Mouse (Mus musculus): ENCODE results near the gene Ccdc60. TPM values are rescaled to one million over a fixed set of nuclear protein-coding genes. Genes with fewer than 3 reads are reported as not detected.

Gene Ccdc60
- polyA plus RNA-seq, 1 experiment, result 0.38 TPM

DNA sequence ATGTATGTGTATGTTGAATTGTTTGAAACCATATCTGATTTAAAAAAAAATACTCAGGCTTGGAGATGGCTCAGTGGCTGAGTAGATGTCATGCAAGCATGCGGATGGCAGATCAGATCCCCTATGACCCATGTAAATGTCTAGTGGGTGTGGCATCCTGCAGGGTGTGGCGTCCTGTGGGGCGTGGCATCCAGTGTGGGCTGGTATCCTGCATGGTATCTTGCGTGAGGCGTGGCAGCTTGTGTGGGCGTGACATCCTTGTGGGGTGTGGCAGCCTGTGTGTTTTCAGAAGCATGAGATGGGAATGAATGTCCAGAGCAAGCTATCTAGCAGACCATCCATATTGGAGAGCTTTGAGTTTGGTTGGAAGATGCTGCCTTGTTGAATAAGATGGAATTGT lies 36.6 kb downstream of the Ccdc60 start:
- TF ChIP-seq POLR2A (IDR thresholded peaks at IDR 0.05; ENCODE audit: borderline replicate concordance, insufficient read depth, low read length) (no peak), CTCF (IDR thresholded peaks at IDR 0.05; ENCODE audit: borderline replicate concordance, insufficient read depth, low read depth, low read length) (no peak)
- Histone ChIP-seq H3K4me1 (ENCODE audit: control insufficient read depth, insufficient read depth, low read length) (no peaks in the 10 kb centered on the region), H3K27me3 (ENCODE audit: control insufficient read depth, insufficient read depth, low read length) (no peaks in the 10 kb centered on the region), H3K4me3 (replicated peaks; ENCODE audit: insufficient read depth, low read depth, low read length) (no peak overlapping the region), H3K27ac (ENCODE audit: insufficient read depth, low read length) (no peak overlapping the region)
- 80% methylated on average over 6 of the region's 6 CpGs for WGBS
- DNase-seq, result no peak

DNA sequence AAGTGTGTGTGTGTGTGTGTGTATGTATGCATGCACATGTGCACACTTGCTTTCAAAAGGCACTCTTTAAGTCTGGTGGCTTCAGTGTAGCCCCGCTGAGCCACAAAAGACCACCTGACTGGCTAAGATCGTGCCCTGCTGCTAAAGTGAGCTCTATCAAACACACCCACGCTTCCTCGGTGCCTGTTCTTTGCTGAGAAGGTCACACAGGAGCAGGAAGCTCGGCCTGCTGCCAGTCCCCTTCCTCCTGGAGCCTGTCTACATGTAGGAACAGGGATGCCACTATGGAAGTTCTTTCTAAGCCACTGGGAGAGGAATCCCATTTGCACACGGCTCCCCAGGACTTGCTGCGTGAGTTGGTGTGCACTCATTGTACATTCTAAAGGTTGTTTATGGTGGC lies 42.1 kb downstream of the Ccdc60 start:
- 85% methylated on average over 7 of the region's 7 CpGs for WGBS
- Histone ChIP-seq H3K27me3 (ENCODE audit: control insufficient read depth, insufficient read depth, low read length) (no peaks in the 10 kb centered on the region), H3K4me3 (replicated peaks; ENCODE audit: insufficient read depth, low read depth, low read length) (no peak overlapping the region), H3K27ac (ENCODE audit: insufficient read depth, low read length) (no peak overlapping the region), H3K4me1 (ENCODE audit: control insufficient read depth, insufficient read depth, low read length) (no peaks in the 10 kb centered on the region)
- TF ChIP-seq CTCF (IDR thresholded peaks at IDR 0.05; ENCODE audit: borderline replicate concordance, insufficient read depth, low read depth, low read length) (no peak), POLR2A (IDR thresholded peaks at IDR 0.05; ENCODE audit: borderline replicate concordance, insufficient read depth, low read length) (no peak)
- no peak for DNase-seq

GRCm38 (mm10) chr5:116244476-116244875 lies 44.3 kb downstream of the Ccdc60 start:
- no peak overlapping the region for H3K27ac ChIP-seq (ENCODE audit: insufficient read depth, low read length)
- no peak for DNase-seq
- no peaks in the 10 kb centered on the region for H3K4me1 ChIP-seq (ENCODE audit: control insufficient read depth, insufficient read depth, low read length)
- no peaks in the 10 kb centered on the region for H3K27me3 ChIP-seq (ENCODE audit: control insufficient read depth, insufficient read depth, low read length)
- TF ChIP-seq CTCF (IDR thresholded peaks at IDR 0.05; ENCODE audit: borderline replicate concordance, insufficient read depth, low read depth, low read length), result no peak
- TF ChIP-seq POLR2A (IDR thresholded peaks at IDR 0.05; ENCODE audit: borderline replicate concordance, insufficient read depth, low read length), result no peak
- H3K4me3 ChIP-seq (replicated peaks; ENCODE audit: insufficient read depth, low read depth, low read length), result no peak overlapping the region
- WGBS, result 62% methylated on average over 3 of the region's 3 CpGs

DNA sequence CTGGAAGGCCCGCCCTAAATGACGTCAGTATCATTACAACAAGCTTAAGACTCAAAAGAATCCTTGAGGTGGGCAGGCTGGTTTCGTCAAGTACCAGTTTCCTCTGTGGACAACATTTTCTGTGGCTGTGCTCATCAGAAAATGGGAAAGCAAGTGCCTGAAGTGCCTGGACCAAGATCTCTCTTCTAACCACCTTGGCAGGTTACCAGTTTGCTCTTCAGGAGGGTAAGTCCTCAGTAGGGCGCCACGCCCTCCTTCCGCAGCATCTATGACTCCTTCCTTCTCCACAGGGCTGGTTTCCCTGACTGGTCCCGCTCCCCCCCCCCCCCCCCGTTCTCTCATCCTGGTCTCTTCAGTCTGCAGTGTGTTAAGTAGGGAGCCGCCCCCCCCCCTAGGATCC lies 45.2 kb downstream of the Ccdc60 start:
- no peaks in the 10 kb centered on the region for H3K4me1 ChIP-seq (ENCODE audit: control insufficient read depth, insufficient read depth, low read length)
- no peak overlapping the region for H3K27ac ChIP-seq (ENCODE audit: insufficient read depth, low read length)
- WGBS, result 73% methylated on average over 9 of the region's 9 CpGs

GRCm38 (mm10) chr5:116231841-116232643 lies 56.7 kb downstream of the Ccdc60 start:
- DNase-seq, result peak; percentile 71 to 78
- Histone ChIP-seq H3K27me3 (ENCODE audit: control insufficient read depth, insufficient read depth, low read length) (no peaks in the 10 kb centered on the region), H3K4me3 (replicated peaks; ENCODE audit: insufficient read depth, low read depth, low read length) (no peak overlapping the region), H3K4me1 (ENCODE audit: control insufficient read depth, insufficient read depth, low read length) (no peaks in the 10 kb centered on the region), H3K27ac (ENCODE audit: insufficient read depth, low read length) (no peak overlapping the region)
- 29% methylated on average over 19 of the region's 19 CpGs for whole genome bisulfite sequencing
- peak; percentile 88 for TF ChIP-seq CTCF (IDR thresholded peaks at IDR 0.05; ENCODE audit: borderline replicate concordance, insufficient read depth, low read depth, low read length)
- TF ChIP-seq POLR2A (IDR thresholded peaks at IDR 0.05; ENCODE audit: borderline replicate concordance, insufficient read depth, low read length), result no peak

More for the DNA sequence above, 45.2 kb downstream of the Ccdc60 start:
- Histone ChIP-seq H3K27me3 (ENCODE audit: control insufficient read depth, insufficient read depth, low read length) (no peaks in the 10 kb centered on the region), H3K4me3 (replicated peaks; ENCODE audit: insufficient read depth, low read depth, low read length) (no peak overlapping the region)
- TF ChIP-seq POLR2A (IDR thresholded peaks at IDR 0.05; ENCODE audit: borderline replicate concordance, insufficient read depth, low read length), result no peak
- no peak for TF ChIP-seq CTCF (IDR thresholded peaks at IDR 0.05; ENCODE audit: borderline replicate concordance, insufficient read depth, low read depth, low read length)
- DNase-seq, result no peak

- Histone ChIP-seq H3K27me3 (ENCODE audit: control insufficient read depth, insufficient read depth, low read length) (no peaks in the 10 kb centered on the region), H3K27ac (ENCODE audit: insufficient read depth, low read length) (no peak overlapping the region), H3K4me3 (replicated peaks; ENCODE audit: insufficient read depth, low read depth, low read length) (no peak overlapping the region), H3K4me1 (ENCODE audit: control insufficient read depth, insufficient read depth, low read length) (no peaks in the 10 kb centered on the region)
- 61% methylated on average over 6 of the region's 6 CpGs for WGBS
- no peak for DNase-seq
- TF ChIP-seq CTCF (IDR thresholded peaks at IDR 0.05; ENCODE audit: borderline replicate concordance, insufficient read depth, low read depth, low read length) (no peak), POLR2A (IDR thresholded peaks at IDR 0.05; ENCODE audit: borderline replicate concordance, insufficient read depth, low read length) (no peak)
Observed at GRCm38 (mm10) chr5:116228414-116228813, 60.4 kb downstream of the Ccdc60 start.

DNA sequence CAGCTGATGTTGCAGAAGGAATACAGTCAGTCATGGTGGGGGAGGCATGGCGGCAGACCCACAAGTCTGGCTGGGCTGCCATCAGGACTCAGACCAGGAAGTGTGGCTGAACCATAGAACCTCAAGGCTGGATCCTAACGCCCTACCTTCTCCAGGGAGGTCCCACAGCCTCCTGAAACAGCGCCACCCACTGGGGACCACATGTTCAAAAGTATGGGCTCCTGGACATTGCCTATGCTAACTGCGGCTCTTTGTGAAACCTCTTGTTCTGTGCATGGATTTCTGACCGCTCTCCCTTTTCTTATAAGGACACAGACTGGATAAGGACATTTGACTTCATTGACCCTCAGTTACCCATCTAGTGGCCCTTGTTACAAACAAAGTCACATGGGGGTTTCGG lies 64.8 kb downstream of the Ccdc60 start:
- WGBS, result 80% methylated on average over 6 of the region's 6 CpGs
- Histone ChIP-seq H3K27me3 (ENCODE audit: control insufficient read depth, insufficient read depth, low read length) (no peaks in the 10 kb centered on the region), H3K4me1 (ENCODE audit: control insufficient read depth, insufficient read depth, low read length) (no peaks in the 10 kb centered on the region), H3K4me3 (replicated peaks; ENCODE audit: insufficient read depth, low read depth, low read length) (no peak overlapping the region), H3K27ac (ENCODE audit: insufficient read depth, low read length) (no peak overlapping the region)
- DNase-seq, result no peak
- TF ChIP-seq POLR2A (IDR thresholded peaks at IDR 0.05; ENCODE audit: borderline replicate concordance, insufficient read depth, low read length), result no peak
- TF ChIP-seq CTCF (IDR thresholded peaks at IDR 0.05; ENCODE audit: borderline replicate concordance, insufficient read depth, low read depth, low read length), result no peak

DNA sequence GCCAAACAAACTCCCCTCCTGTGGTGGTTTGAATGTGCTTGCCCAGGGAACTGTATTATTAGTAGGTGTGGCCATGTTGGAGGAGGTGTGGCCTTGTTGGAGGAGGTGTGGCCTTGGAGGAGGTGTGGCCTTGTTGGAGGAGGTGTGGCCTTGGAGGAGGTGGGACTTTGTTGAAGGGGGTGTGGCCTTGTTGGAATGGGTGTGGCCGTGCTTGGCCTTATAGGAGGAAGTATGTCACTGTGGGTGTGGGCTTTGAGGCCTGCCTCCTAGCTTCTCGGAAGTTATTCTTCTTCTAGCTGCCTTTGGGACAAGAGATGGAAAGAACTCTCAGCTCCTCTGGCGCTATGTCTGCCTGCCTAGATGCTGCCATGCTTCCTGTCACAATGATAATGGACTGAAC lies 66.9 kb downstream of the Ccdc60 start:
- Histone ChIP-seq H3K27me3 (ENCODE audit: control insufficient read depth, insufficient read depth, low read length) (no peaks in the 10 kb centered on the region), H3K27ac (ENCODE audit: insufficient read depth, low read length) (no peak overlapping the region), H3K4me1 (ENCODE audit: control insufficient read depth, insufficient read depth, low read length) (no peaks in the 10 kb centered on the region), H3K4me3 (replicated peaks; ENCODE audit: insufficient read depth, low read depth, low read length) (no peak overlapping the region)
- 98% methylated on average over 3 of the region's 3 CpGs for WGBS
- DNase-seq, result no peak
- TF ChIP-seq CTCF (IDR thresholded peaks at IDR 0.05; ENCODE audit: borderline replicate concordance, insufficient read depth, low read depth, low read length) (no peak), POLR2A (IDR thresholded peaks at IDR 0.05; ENCODE audit: borderline replicate concordance, insufficient read depth, low read length) (no peak)

All from cerebellum, adult 2 months (tissue).